Mouse (Mus musculus): ENCODE results near the gene Chmp2a.
A peak's percentile ranks its signal among the peaks of the same experiment; 100 is the strongest.

Gene Chmp2a

DNA sequence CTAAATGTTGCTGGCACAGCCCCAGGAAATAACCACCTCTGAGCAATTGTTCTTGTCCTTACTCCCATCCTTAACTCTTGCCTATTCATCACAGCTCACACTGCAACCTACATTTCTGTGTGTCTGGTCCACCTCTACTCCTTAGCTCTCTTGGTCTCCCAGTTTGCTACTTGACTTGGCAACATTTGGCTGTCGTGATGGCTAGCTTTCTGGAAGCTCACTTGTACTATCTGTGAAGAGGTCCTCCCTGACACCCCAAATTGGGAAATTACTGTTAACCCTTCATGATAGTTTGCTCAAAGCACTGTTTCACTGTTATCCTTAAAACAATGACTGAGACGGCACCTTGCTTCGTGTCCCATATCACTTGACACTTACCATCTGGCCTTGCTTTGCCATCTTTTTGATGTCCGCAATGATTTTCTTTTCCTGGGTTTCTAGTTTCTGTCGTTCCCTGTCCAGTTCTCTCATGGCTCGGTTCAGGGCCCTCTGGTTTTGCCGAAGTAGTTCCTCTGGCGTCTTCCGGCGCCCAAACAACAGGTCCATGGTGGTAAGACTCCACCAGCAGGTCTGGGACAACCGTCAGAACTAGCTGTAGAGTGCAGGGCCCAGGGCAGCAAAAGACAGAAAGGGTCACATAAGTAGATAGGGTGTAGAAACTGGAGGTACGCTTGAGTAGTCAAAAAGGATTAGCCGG is 1.0 kb downstream of the Chmp2a start:
- DNase-seq = no peak

DNA sequence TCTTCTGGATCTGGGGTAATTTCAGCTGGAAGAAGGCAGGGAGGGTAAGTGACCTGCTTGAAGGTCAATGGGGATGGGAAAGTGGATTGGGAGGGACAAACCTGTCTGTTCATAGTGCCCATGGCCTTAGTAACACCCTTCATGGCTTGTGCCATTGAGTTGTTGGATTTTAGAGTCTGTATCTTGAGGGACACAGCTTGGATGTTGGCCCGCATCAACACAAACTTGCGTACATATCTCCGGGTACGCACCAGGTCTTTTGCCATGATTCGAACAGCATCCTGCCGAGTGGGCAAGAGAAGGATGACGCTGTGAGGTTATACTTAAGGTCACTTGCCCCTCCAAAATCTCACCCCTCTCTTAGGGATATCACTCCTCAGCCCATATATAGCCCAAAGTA is 2.1 kb downstream of the Chmp2a start:
- no peak for DNase-seq

DNA sequence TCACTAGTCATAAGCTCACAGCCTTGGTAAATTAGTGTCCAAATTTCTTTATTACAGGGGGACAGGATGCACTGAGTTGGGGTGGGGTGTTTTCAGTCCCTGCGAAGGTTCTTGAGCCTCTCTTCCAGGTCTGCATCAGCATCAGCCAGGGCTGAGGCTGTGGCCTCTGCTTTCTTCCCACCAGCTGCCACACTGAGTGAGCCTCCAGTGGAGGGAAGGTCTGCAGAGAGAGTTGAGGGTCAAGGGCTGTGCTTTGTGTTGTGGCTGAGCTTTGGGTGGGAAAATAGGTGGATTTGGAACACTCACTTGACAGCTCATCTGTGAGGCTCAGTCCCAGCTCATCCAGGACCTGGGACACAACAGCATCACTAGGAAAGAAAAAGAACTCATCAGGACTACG is 2.6 kb downstream of the Chmp2a start:
- DNase-seq = no peak

DNA sequence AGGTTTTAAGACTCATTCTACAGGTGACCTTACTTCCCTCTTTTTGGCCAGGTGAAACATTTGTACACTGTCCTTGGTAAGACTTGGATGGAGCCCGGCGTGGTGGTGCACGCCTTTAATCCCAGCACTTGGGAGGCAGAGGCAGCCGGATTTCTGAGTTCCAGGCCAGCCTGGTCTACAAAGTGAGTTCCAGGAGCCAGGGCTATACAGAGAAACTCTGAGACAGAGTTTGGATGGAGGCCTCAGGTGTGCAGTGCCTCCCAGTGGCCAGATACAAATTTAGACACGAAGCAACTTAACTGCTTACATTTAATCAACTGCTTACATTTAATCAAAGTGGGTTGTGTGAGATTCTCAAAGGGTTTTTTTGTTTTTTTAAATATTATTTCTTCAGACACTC is 3.5 kb downstream of the Chmp2a start:
- no peak for DNase-seq

DNA sequence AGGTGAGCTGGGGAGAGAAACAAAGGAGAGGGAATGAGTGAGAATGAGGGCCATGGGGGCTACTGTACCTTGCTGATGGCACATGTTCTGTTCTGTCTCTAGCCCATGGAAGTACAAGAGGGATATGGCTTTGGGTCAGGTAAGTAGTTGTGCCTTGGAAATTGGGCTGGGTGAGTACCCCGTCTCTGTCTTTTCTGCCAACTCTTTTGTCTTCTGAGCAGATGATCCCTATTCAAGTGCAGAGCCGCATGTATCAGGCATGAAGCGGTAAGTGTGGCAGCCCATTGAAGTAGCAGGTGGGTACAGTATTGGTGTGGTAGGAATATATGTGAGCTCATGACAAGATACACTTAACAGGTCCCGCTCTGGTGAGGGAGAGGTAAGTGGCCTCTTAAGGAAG is 5.6 kb downstream of the Chmp2a start:
- no peak for DNase-seq

DNA sequence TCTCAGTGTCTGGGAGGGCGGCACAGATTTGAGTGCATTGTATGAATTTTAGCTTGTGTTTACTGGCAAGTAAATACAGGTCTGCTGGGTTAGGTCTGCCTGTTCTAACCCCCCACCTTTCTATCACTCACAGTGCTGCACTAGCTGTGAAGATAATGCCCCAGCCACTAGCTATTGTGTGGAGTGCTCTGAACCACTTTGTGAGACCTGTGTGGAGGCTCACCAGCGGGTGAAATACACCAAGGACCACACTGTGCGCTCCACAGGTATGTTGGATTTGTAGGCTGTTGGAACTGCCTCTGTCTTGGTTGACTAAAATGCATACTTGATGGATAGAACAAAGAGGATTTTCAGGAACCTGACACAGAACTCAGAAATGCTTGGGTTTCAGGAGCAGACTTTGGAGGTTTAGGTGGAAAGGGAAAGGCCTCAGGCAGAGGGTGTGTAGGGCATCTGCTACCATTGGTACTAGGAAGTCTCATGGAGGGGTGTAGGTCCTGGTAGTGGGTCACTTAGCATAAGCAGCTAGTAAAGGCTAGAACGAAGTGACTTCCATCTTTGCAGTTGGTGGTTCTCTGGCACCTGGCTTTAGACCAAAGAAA is 9.0 kb downstream of the Chmp2a start:
- no peak for DNase-seq

DNA sequence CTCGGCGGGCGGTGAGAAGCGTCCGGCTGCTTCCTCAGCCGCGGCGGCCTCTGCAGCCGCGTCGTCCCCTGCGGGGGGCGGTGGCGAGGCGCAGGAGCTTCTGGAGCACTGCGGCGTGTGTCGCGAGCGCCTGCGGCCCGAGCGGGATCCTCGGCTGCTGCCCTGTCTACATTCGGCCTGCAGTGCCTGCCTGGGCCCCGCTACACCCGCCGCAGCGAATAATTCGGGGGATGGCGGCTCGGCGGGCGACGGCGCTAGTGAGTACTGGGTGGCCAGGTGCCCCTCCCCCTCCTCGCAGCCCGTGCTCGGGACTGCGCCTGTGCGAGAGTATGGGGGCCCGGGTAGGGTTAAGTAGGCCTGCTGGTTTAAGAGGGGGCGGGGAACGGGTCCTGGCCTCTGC is 9.8 kb downstream of the Chmp2a start:
- peak; percentile 92 for DNase-seq

DNA sequence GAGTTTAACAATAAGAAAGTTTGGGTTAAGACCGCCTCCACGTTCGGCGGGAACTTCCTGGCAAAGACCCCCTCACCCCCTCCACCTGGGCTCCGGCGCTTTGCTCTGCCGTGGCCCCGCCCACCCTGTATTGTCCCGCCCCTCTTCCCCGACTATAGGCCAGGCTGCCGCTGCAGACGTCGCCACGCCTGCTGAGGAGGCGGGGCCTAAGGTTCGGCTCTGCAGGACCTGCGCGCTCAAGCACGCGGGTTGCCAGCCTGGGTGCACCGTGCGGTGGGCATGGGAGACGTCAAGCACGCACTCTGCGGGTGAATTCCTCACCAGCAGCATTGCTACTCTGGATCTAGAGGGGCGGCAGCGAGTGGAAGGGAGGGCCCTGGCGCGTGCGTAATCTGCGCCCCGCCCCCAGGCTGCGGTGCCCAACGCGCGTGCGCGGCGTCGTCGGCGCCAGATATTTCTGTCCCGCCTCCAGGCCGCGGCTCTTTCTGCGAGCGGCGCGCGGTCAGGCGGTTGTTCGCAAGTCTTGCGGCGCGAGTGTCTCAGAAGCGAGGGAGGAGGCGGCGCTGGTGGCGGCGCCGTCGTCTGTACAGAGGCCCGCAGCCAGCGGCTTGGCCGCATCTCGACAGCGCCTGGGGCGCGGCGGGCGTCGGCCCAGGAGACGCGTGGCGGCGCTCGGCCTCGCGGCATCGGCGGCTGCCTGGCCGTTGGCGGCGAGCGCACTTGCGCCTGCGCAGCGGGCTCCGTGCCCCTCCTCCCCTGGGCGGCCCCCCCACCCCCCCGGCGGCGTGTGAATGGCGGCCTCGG is 10.5 kb downstream of the Chmp2a start:
- peak; percentile 89 for DNase-seq

DNA sequence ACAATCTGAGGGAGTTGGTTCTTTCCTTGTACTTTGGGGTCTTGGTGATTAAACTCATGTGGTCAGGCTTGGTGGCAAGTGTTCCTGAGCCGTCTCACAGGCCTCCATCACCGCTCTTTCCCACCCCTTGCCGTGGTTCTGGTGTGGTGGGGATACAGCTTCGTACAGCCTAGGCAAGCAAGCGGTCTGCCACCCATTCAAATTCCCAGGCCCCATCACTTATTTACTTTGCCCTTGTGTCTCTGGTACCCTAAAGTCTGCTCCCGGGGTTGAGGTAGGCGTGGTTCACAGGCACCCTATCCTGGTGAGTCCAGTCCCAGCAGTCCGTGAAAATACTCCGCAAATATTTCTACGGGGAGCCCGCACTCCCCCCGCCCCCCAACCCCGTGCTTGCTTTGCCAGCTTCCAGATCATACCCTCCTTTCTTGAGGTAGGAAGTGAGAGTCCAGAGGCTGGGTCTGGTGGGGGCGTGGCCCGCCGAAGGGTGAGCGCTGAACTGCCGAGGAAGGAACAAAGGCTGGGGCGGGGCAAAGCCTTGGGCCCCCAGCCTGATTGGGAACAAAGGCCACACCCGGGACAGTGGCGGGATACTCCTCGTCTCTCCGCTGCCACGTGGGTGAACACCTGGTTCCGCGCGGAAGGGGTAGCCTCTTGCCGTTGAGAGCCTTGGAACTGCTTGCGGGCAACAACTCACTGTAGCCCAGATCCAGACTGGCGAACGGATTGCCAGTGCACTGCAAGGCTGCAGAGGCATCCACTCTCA is 11.7 kb downstream of the Chmp2a start:
- DNase-seq = peak; percentile 51

DNA sequence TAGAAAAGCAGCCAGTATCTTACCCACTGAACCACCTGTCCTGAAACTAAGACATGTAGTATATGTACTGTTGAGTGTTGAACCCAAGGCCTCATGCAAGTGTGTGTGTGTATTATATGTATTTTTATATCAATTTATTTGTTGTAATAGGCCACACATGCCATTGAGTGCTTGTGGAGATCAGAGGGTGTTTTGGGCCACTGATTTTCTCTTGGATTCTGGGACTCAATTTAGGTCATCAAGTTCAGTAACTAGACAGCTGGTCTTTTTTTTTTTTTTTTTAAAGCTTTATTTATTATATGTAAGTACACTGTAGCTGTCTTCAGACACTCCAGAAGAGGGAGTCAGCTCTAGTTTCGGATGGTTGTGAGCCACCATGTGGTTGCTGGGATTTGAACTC is 19.4 kb downstream of the Chmp2a start:
- DNase-seq = no peak

DNA sequence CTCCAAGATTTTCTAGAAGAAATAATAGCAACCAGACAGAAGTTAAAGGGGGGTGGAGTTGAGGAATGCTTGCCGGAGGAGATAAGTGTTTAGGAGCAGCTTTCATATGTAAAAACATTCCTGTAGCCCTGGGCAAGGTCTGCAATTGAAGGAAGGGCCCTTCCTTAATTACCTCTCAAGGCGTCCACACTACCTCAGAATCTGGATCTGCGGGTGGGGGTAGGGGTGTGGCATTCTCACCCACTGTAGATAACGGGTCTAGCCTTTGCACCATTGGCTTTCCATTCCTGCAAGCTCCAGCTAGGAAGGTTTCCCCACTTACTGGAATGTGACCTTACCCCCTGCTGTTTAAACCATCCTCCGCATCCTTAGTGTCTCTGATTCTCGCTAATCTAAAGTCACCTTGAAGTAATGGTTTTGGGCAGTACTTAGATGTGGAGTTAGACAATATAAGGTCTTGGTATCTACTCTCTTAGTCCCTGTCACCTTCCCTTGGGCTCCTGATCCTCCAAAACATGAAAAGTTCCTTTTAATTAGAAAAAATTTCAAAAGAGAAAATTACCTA is 20.2 kb downstream of the Chmp2a start:
- DNase-seq = no peak

DNA sequence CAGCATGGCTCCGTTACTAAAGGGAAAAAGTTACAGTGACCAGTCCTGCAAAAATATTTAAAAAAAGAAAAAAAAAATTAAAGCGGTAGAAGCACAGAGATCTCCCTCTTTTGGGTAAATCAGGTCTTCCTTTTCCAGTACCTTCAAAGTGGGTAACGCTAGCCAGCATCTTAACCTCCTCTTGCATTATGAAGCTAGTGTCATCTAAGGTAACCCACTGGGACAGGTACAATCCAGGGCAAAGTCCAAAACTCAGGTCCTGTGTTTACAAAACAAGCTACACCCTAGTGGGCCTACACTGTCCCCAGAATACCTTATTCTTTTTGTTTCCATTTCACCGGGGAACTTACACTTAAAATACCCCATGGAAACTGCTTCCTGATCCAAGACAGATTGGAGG is 20.9 kb downstream of the Chmp2a start:
- DNase-seq = no peak

DNA sequence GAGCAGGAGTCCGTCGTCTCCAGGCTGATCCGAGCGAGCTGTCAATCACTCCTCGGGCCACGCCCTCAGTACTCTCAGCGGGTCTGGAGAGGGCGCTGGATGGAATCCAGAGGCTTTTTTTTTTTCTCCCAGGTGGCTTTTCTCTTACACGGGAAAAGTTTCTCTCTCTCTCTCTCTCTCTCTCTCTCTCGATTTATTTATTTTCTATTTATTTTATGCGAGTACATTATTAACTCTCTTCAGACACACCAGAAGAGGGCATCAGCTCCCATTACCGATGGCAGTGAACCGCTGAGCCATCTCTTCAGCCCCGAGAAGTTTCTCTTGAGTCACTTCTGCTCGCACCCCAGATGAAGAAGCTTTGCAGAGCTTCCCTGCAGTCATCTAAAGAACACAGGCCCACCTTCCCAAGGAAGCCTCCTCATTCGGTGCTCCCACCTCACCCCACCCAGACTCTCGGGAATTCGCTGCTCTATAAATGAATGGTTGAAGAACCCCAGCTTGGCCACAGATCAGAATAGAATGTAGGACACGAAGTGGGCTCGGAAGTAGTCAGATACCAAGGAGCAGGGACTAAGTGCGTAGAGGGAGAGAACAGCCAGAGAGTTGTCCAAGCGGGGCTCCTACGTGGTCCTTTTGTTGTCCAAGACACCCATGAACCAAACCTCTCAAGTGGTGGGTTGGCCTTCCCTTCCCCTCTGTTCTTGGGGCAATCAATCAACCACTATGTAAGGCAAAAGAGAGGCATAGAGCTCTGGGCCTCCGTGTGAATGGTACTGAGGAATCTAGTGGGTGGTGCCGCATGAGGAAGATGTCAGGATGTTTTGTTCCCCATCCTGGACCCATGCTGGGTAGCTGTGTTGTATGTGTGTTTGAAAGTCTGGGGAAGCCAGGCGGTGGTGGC is 24.4 kb downstream of the Chmp2a start, which contains the start of gene Zbtb45:
TSS of gene Zbtb45 (minus strand) at position 30 of the 904 bp plus-strand sequence.
- DNase-seq = no peak

DNA sequence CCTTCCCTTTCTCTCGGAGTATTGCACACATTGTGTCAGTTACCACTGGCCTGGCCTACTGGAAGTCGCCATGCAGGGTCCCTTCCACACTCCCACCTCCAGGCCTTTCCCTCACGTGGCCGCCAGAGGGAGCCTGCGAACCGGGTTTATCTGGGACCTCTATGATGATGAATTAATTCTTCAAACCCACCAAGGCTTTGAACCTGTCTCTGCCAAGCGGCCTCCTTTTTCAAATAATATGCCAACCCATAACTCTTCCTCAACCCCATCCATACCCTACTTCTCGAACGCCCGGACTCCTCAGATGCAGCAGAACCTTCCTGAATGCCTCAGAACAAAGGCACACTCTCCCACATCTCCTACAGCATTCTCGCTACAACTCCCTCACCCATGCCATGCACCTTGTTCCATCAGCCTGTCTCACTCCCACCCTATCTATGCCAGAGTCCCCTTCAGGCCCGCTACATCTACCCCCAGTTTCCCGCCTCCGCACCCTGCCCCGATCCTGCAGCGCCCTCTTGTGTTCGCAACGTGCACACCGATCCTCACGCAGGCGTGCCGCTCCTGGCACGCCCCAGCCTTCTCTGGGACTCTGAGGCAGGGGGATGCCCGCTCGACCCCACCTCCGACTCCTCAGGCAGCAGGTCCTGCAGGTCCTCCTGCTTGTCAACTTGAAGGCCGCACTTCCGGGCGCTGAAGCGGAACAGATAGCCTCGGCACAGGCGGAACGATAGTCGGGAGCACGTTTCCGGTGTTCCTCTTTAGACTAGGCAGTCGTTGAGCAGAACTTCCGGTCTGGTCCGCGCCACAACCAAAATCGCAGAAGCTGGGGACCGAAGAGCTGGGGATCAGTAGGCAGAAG is 25.2 kb downstream of the Chmp2a start:
- DNase-seq = peak; percentile 91

DNA sequence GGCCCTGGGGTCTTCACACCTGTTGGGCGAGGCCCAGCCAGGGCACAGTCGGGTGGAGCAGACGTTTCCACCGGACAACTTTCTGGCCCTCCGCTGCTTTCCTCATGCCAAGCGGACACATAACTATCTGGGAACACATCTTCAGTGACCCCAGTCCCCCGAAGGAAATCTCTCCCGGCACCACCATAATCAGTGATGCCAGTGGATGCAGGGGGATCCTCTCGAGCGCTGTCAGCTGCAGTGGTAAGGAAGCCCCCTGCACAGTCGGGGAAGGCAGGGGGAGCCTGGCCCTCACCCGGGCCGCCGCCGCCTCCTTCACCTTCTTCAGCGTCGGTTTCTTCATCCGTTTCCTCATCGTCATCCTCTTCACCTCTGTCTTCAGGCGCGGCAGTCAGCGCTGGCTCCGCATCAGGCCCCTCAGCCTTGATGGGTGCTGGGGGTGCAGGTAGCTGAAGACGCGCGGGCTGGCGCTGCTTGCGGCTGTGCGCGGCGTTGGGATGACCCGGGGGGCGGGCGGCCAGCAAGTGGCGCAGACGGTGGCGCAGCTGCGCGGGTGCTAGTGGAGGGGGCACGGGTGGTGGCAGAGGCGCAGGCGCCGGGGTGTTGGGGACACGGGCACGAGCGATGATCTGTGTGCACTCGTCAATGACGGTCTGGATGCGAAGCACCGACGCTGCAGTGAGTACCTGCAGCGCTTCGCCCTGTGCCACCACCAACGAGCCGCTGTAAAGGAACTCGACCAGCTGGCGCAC is 27.1 kb downstream of the Chmp2a start:
- DNase-seq = no peak

DNA sequence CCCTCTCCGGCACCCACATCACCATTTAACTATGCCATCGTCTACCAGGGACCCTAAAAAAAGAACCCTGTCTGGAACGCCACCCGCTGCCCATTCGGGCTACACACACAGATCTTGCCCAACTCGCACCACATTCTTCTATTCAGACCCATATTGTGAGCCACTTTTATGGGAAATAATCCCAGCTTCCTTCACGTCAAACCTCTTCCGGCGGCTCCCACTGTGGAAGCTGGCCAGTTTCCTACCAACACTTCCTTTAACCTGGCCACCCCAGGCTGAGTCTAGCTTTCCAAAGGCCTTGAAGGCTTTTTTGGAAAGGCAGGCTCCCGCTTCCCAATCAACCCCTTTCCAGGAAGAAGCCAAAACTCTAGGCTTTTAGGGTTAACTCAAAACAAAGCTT is 28.1 kb downstream of the Chmp2a start:
- no peak for DNase-seq

DNA sequence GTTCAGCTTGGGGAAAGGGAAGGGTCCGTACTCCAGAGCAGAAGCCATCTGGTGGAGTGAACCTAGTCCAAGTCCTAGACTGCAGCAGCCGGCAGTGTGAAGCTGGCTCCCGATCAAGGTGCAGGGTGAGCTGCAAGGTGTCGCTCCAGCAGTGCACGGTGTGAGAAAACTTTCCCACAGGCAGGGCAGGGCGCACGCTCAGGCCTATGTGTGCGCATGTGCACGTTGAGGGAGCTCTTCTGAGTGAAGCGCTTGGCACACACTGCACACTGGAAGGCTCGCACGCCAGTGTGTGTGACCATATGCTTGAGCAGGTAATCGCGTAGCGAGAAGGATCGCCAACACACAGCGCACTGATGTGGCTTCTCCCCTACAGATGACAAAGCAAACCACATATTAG is 28.6 kb downstream of the Chmp2a start:
- DNase-seq = no peak

DNA sequence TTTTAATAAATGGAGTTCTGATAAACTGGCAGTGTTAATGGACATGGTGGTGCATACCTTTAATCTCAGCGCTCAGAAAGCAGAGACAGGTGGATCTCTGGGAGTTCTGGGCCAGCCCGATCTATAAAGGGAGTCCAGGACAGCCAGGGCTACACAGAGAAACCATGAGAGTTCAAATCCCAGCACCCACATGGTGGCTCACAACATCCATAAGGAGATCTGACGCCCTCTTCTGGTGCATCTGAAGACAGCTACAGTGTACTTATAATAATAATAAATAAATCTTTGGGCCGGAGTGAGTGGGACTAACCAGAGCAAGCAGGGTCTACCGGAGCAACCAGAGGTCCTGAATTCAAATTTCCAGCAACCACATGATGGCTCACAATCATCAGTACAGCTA is 31.2 kb downstream of the Chmp2a start:
- DNase-seq = no peak

DNA sequence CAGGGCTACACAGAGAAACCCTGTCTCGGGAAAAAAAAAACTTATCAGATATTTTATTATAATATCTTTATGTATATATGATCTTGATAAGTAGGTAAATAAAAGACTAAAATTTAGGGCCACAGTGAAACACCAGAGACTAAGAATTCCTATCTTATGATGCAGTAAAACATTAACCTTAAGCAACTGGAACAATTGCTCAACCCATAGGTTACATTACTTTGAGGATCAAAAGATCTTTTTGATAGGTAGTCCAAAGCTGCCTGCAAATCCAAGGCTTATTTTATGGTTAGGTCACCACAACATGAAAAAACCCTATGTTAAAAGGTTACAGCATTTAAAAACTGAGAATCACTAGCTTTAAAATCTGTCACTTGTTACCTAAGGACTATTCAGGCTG is 33.0 kb downstream of the Chmp2a start:
- DNase-seq = no peak

DNA sequence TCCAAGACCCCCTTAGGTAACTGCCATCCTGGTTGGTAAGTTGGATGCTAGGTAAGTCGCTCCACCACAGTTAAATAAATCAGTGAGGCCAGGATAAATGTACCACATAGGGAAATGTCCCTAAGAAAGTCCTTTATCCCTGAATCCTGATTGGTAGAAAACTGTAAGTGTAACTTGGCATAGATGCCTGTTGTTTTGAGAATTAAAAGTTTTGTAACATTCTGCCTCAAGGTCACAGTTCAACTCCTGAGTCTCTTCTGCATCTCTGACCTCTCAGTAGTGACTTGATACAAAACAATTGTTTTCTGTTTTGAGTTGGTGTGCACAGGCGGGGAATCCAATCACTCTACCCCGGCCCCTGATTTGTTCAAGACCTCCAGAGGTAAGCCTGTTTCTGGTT is 35.8 kb downstream of the Chmp2a start, which contains the start of gene Trim28:
TSS of gene Trim28 (plus strand) at position 264 of the 400 bp plus-strand sequence.
- DNase-seq = no peak

Measured in right cerebral cortex, postnatal 14 days (tissue).